Mouse (Mus musculus) liver, postnatal 0 days (tissue): ENCODE measurements around the gene Rpl7l1.

Source experiments
- CTCF ChIP-seq: sonication (generic); IDR thresholded peaks from 2 replicates; pipeline ENCODE4 v1.5.1; 2016; ENCODE audit warnings: antibody characterized with exemption, low read depth
- EP300 ChIP-seq: IDR thresholded peaks from 2 replicates; pipeline ENCODE4 v1.6.1; 2016; ENCODE audit warnings: antibody characterized with exemption, low read depth, mild to moderate bottlenecking

GRCm38 (mm10) chr17:46767868-46768267 lies 14.6 kb downstream of the Rpl7l1 start:
- TF ChIP-seq CTCF (no peak), EP300 (no peak)
